Mouse (Mus musculus) liver, adult 2 months (tissue): Measurements from ENCODE around the gene Sgca.

Experiments used
- CTCF ChIP-seq: fragments of 200-500 bp; IDR thresholded peaks from 2 replicates; pipeline ENCODE4 v1.5.1; 2011; ENCODE audit warnings: low read depth, low read length, control low read depth
- POLR2A ChIP-seq: fragments of 200-500 bp; IDR thresholded peaks from 2 replicates; pipeline ENCODE4 v1.6.1; 2011; ENCODE audit warnings: low read length, control low read depth; ENCODE audit not compliant: insufficient read depth; ENCODE audit errors: extremely low read depth

GRCm38 (mm10) chr11:94933584-94933983 lies 42.5 kb downstream of the Sgca start:
- no peak for TF ChIP-seq CTCF
- TF ChIP-seq POLR2A, result no peak
